7 mouse cellular contexts compared by ENCODE assay signal in genomic region chr14:25608618-25609017, GRCm38 (mm10).
A peak's percentile ranks its signal among the peaks of the same experiment; 100 is the strongest.
DNase-seq lines count a peak whose midpoint lies in the region; ATAC-seq and TF ChIP-seq lines count a peak whose summit lies in the region.

No protein-coding gene starts in this region.

- TF ChIP-seq EP300 in lung, postnatal 0 days (IDR thresholded peaks at IDR 0.05) = no peak

- H3K27ac ChIP-seq in lung, postnatal 0 days (ENCODE audit: low read length) = peak overlapping the region; percentile 34; the same call in 1 of the 2 replicates
- peak overlapping the region; percentile 98 for H3K27ac ChIP-seq in forebrain, embryonic 11.5 days (ENCODE audit: low read depth, low read length)
- H3K27ac ChIP-seq in liver, embryonic 13.5 days = peak overlapping the region; percentile 68

- H3K4me3 ChIP-seq in lung, postnatal 0 days (ENCODE audit: low read depth, low read length) = peak overlapping the region; percentile 62
- H3K4me3 ChIP-seq in forebrain, embryonic 11.5 days (ENCODE audit: low read depth, low read length) = peak overlapping the region; percentile 83
- H3K4me3 ChIP-seq in liver, embryonic 13.5 days (replicated peaks) = peak overlapping the region; percentile 65

- no peaks in the 10 kb centered on the region for H3K9me3 ChIP-seq in lung, postnatal 0 days (ENCODE audit: low read length)
- H3K9me3 ChIP-seq in forebrain, embryonic 11.5 days (ENCODE audit: control insufficient read depth, low read length) = no peaks in the 10 kb centered on the region
- no peaks in the 10 kb centered on the region for H3K9me3 ChIP-seq in liver, embryonic 13.5 days (replicated peaks)

- TF ChIP-seq CTCF in lung, postnatal 0 days (IDR thresholded peaks at IDR 0.05) = no peak

- 42% methylated on average over 4 of the region's 4 CpGs for WGBS in lung, postnatal 0 days
- WGBS in forebrain, embryonic 11.5 days = 11% methylated on average over 4 of the region's 4 CpGs
- WGBS in liver, embryonic 13.5 days (ENCODE audit: insufficient replicate concordance) = 25% methylated on average over 4 of the region's 4 CpGs

- H3K36me3 ChIP-seq in lung, postnatal 0 days (ENCODE audit: insufficient read depth, low read length) = no peaks in the 10 kb centered on the region
- no peaks in the 10 kb centered on the region for H3K36me3 ChIP-seq in forebrain, embryonic 11.5 days (ENCODE audit: control insufficient read depth, insufficient read depth, low read length)
- H3K36me3 ChIP-seq in liver, embryonic 13.5 days = no peaks in the 10 kb centered on the region

- peak overlapping the region; percentile 100 for H3K4me2 ChIP-seq in lung, postnatal 0 days (replicated peaks; ENCODE audit: low read depth, low read length)
- peak overlapping the region; percentile 97 for H3K4me2 ChIP-seq in forebrain, embryonic 11.5 days (ENCODE audit: low read depth, low read length, severe bottlenecking)
- peak overlapping the region; percentile 90 for H3K4me2 ChIP-seq in liver, embryonic 13.5 days

- no peak overlapping the region for H3K9ac ChIP-seq in lung, postnatal 0 days (replicated peaks; ENCODE audit: low read depth)
- peak overlapping the region; percentile 98 for H3K9ac ChIP-seq in forebrain, embryonic 11.5 days (ENCODE audit: low read length)
- H3K9ac ChIP-seq in liver, embryonic 13.5 days = peak overlapping the region; percentile 67

- peaks cover 17% of the 10 kb centered on the region for H3K4me1 ChIP-seq in lung, postnatal 0 days (ENCODE audit: insufficient read depth, low read depth, low read length)
- H3K4me1 ChIP-seq in forebrain, embryonic 11.5 days (replicated peaks; ENCODE audit: control insufficient read depth, insufficient read depth, low read length) = peaks cover 56% of the 10 kb centered on the region
- H3K4me1 ChIP-seq in liver, embryonic 13.5 days (replicated peaks) = peaks cover 71% of the 10 kb centered on the region

- ATAC-seq in lung, postnatal 0 days = no peak
- no peak for ATAC-seq in forebrain, embryonic 11.5 days (replicated peaks; ENCODE audit: low FRiP score)
- ATAC-seq in liver, embryonic 13.5 days (ENCODE audit: low read depth) = no peak

- H3K27me3 ChIP-seq in lung, postnatal 0 days (replicated peaks; ENCODE audit: insufficient read depth, low read length) = no peaks in the 10 kb centered on the region
- no peaks in the 10 kb centered on the region for H3K27me3 ChIP-seq in forebrain, embryonic 11.5 days (ENCODE audit: control insufficient read depth, insufficient read depth, low read length)
- peaks cover 43% of the 10 kb centered on the region for H3K27me3 ChIP-seq in liver, embryonic 13.5 days

- no peak for DNase-seq in lung, postnatal 0 days (ENCODE audit: low spot score)
- no peak for DNase-seq in lung, postnatal 14 days
- DNase-seq in forebrain, embryonic 11.5 days (ENCODE audit: low spot score) = no peak
- no peak for DNase-seq in liver, embryonic 13.5 days
- peak; percentile 46 for DNase-seq in thymus, postnatal 25 days
- no peak for DNase-seq in embryo, embryonic 9.5 days (ENCODE audit: extremely low spot score)
- DNase-seq in right cerebral cortex, adult 18-20 months = no peak

Comparison
In these comparisons a context has a peak if more than half of its experiments do, and no peak if none do; other contexts are left out.
1. H3K27ac ChIP-seq: peak in every context shown above with its lines; median percentile 98 in forebrain, embryonic 11.5 days; 68 in liver, embryonic 13.5 days; 34 in lung, postnatal 0 days.